ENCODE assay signal across 17 mouse cellular contexts in genomic region chr9:107484766-107485165, GRCm38 (mm10). TPM values are rescaled to one million over a fixed set of nuclear protein-coding genes. Genes with fewer than 3 reads are reported as not detected.
DNase-seq lines count a peak whose midpoint lies in the region; ATAC-seq lines count a peak whose summit lies in the region.
"Had no signal": no experiment of that assay in that cellular context is flagged by ENCODE, and none has a peak within 500 bp of the region (broad histone marks: within the 10 kb centered on the region; RNA-seq: fewer than 3 reads in every experiment).

No protein-coding gene starts in this region.

- peak overlapping the region; percentile 80 for H3K27ac ChIP-seq in midbrain, embryonic 13.5 days
- no peak overlapping the region for H3K27ac ChIP-seq in midbrain, embryonic 10.5 days (replicated peaks)
- peak overlapping the region; percentile 83 for H3K27ac ChIP-seq in forebrain, embryonic 16.5 days (ENCODE audit: low read length)
- peak overlapping the region; percentile 73 for H3K27ac ChIP-seq in hindbrain, embryonic 16.5 days (ENCODE audit: low read depth, low read length)
- H3K27ac ChIP-seq: embryonic facial prominence, embryonic 13.5 days; gastrocnemius, adult 2 months; heart, adult 2 months; heart, embryonic 15.5 days had no signal

- H3K9ac ChIP-seq in midbrain, embryonic 13.5 days (replicated peaks): 0 out of 2 replicates have a peak overlapping the region, but pooled peaks have one; percentile 8
- H3K9ac ChIP-seq in forebrain, embryonic 16.5 days (replicated peaks; ENCODE audit: low read depth, low read length): peak overlapping the region; percentile 3; the same call in 1 of the 2 replicates
- H3K9ac ChIP-seq in hindbrain, embryonic 16.5 days (ENCODE audit: low read depth, low read length): peak overlapping the region; percentile 23; the same call in 1 of the 2 replicates
- H3K9ac ChIP-seq: embryonic facial prominence, embryonic 13.5 days; heart, embryonic 15.5 days had no signal

- H3K4me1 ChIP-seq in midbrain, embryonic 13.5 days (replicated peaks): peaks cover 56% of the 10 kb centered on the region
- peaks cover 55% of the 10 kb centered on the region for H3K4me1 ChIP-seq in midbrain, embryonic 10.5 days
- H3K4me1 ChIP-seq in forebrain, embryonic 16.5 days (replicated peaks; ENCODE audit: control insufficient read depth, insufficient read depth, low read length): peaks cover 49% of the 10 kb centered on the region
- H3K4me1 ChIP-seq in hindbrain, embryonic 16.5 days (ENCODE audit: control insufficient read depth, insufficient read depth, low read depth, low read length): peaks cover 30% of the 10 kb centered on the region

- WGBS in midbrain, embryonic 13.5 days: 76% methylated on average over 6 of the region's 6 CpGs
- WGBS in midbrain, embryonic 10.5 days: 85% methylated on average over 6 of the region's 6 CpGs
- 57% methylated on average over 6 of the region's 6 CpGs for WGBS in forebrain, embryonic 16.5 days
- WGBS in hindbrain, embryonic 16.5 days: 58% methylated on average over 6 of the region's 6 CpGs

- no peak overlapping the region for H3K4me3 ChIP-seq in midbrain, embryonic 13.5 days (replicated peaks)
- no peak overlapping the region for H3K4me3 ChIP-seq in midbrain, embryonic 10.5 days
- no peak overlapping the region for H3K4me3 ChIP-seq in forebrain, embryonic 16.5 days (replicated peaks; ENCODE audit: low read length)
- no peak overlapping the region for H3K4me3 ChIP-seq in hindbrain, embryonic 16.5 days (ENCODE audit: low read length)
- H3K4me3 ChIP-seq: embryonic facial prominence, embryonic 13.5 days; gastrocnemius, adult 2 months; heart, adult 2 months; heart, embryonic 15.5 days; myocyte had no signal

- no peaks in the 10 kb centered on the region for H3K36me3 ChIP-seq in midbrain, embryonic 13.5 days
- no peaks in the 10 kb centered on the region for H3K36me3 ChIP-seq in midbrain, embryonic 10.5 days
- H3K36me3 ChIP-seq in forebrain, embryonic 16.5 days (ENCODE audit: control insufficient read depth, insufficient read depth): no peaks in the 10 kb centered on the region
- H3K36me3 ChIP-seq in hindbrain, embryonic 16.5 days (ENCODE audit: control insufficient read depth, insufficient read depth, low read length): no peaks in the 10 kb centered on the region
- H3K36me3 ChIP-seq: embryonic facial prominence, embryonic 13.5 days; heart, embryonic 15.5 days had no signal

- no peaks in the 10 kb centered on the region for H3K9me3 ChIP-seq in midbrain, embryonic 13.5 days
- H3K9me3 ChIP-seq in midbrain, embryonic 10.5 days (replicated peaks): no peaks in the 10 kb centered on the region
- no peaks in the 10 kb centered on the region for H3K9me3 ChIP-seq in forebrain, embryonic 16.5 days (ENCODE audit: control insufficient read depth, low read length)
- no peaks in the 10 kb centered on the region for H3K9me3 ChIP-seq in hindbrain, embryonic 16.5 days (ENCODE audit: control insufficient read depth, low read length)
- H3K9me3 ChIP-seq: embryonic facial prominence, embryonic 13.5 days; heart, embryonic 15.5 days had no signal

- no peak overlapping the region for H3K4me2 ChIP-seq in midbrain, embryonic 13.5 days (replicated peaks)
- H3K4me2 ChIP-seq in forebrain, embryonic 16.5 days (ENCODE audit: low read length): no peak overlapping the region
- peak overlapping the region; percentile 4; the same call in 1 of the 2 replicates for H3K4me2 ChIP-seq in hindbrain, embryonic 16.5 days (ENCODE audit: low read length)
- H3K4me2 ChIP-seq: embryonic facial prominence, embryonic 13.5 days; heart, embryonic 15.5 days had no signal

- H3K27me3 ChIP-seq in midbrain, embryonic 13.5 days: no peaks in the 10 kb centered on the region
- peaks cover 25% of the 10 kb centered on the region for H3K27me3 ChIP-seq in midbrain, embryonic 10.5 days (ENCODE audit: low read depth, poor library complexity, severe bottlenecking)
- no peaks in the 10 kb centered on the region for H3K27me3 ChIP-seq in forebrain, embryonic 16.5 days (replicated peaks; ENCODE audit: control insufficient read depth, insufficient read depth, low read length)
- no peaks in the 10 kb centered on the region for H3K27me3 ChIP-seq in hindbrain, embryonic 16.5 days (replicated peaks; ENCODE audit: control insufficient read depth, insufficient read depth, low read length)

- no peak; the same call in 1 of the 2 replicates for ATAC-seq in midbrain, embryonic 13.5 days
- ATAC-seq in forebrain, embryonic 16.5 days: no peak; the same call in 1 of the 2 replicates
- no peak for ATAC-seq in hindbrain, embryonic 16.5 days
- ATAC-seq in granulocyte monocyte progenitor cell, adult 5-6 weeks (replicated peaks; ENCODE audit: poor library complexity, severe bottlenecking): no peak

- DNase-seq in midbrain, embryonic 10.5 days (ENCODE audit: low spot score): no peak
- DNase-seq in retina, postnatal 1 day: no peak
- no peak for DNase-seq in frontal cortex, postnatal 36 days (ENCODE audit: low spot score in 2 of 2)
- DNase-seq: adrenal gland, postnatal 10 days; heart, adult 2 months; kidney, adult 8-10 months; kidney, postnatal 36 days; lung, postnatal 10 days; thymus, postnatal 14 days had no signal

RNA-seq across cellular contexts. Expression of gene Tmem115, which starts 49.0 kb away (rescaled TPM):
- polyA plus RNA-seq in midbrain, embryonic 13.5 days (2015; fragmentation: Nextera tagmentation; extraction: Ambion mirVana): 38.6 and 41.3 TPM in 2 replicates
- polyA plus RNA-seq in midbrain, embryonic 10.5 days (2016; fragmentation: Nextera tagmentation; extraction: Ambion mirVana): 38.6 and 39.5 TPM in 2 replicates
- polyA plus RNA-seq in forebrain, embryonic 16.5 days (2015; fragmentation: Nextera tagmentation; extraction: Ambion mirVana): 41.9 and 44.5 TPM in 2 replicates
- polyA plus RNA-seq in hindbrain, embryonic 16.5 days (2015; fragmentation: Nextera tagmentation; extraction: Ambion mirVana): 45.7 and 46.0 TPM in 2 replicates
- total RNA-seq in granulocyte monocyte progenitor cell, adult 5-6 weeks (2014; fragmentation: Nextera tagmentation): 12.2 and 13.7 TPM in 2 replicates
- total RNA-seq in granulocyte monocyte progenitor cell, adult 5-6 weeks (2017): 12.1 and 12.5 TPM in 2 replicates

RNA-seq across cellular contexts. Expression of gene Cyb561d2, which starts 57.2 kb away (rescaled TPM):
- polyA plus RNA-seq in midbrain, embryonic 13.5 days (2015; fragmentation: Nextera tagmentation; extraction: Ambion mirVana): 28.3 and 29.1 TPM in 2 replicates
- polyA plus RNA-seq in midbrain, embryonic 10.5 days (2016; fragmentation: Nextera tagmentation; extraction: Ambion mirVana): 20.5 and 22.6 TPM in 2 replicates
- polyA plus RNA-seq in forebrain, embryonic 16.5 days (2015; fragmentation: Nextera tagmentation; extraction: Ambion mirVana): 35.7 and 38.5 TPM in 2 replicates
- polyA plus RNA-seq in hindbrain, embryonic 16.5 days (2015; fragmentation: Nextera tagmentation; extraction: Ambion mirVana): 51.4 and 59.0 TPM in 2 replicates
- total RNA-seq in granulocyte monocyte progenitor cell, adult 5-6 weeks (2014; fragmentation: Nextera tagmentation): 21.2 and 31.0 TPM in 2 replicates
- 13.2 and 13.9 TPM in 2 replicates for total RNA-seq in granulocyte monocyte progenitor cell, adult 5-6 weeks (2017)

RNA-seq across cellular contexts. Expression of gene Nprl2, which starts 57.3 kb away (rescaled TPM):
- 67.7 and 70.8 TPM in 2 replicates for polyA plus RNA-seq in midbrain, embryonic 13.5 days (2015; fragmentation: Nextera tagmentation; extraction: Ambion mirVana)
- polyA plus RNA-seq in midbrain, embryonic 10.5 days (2016; fragmentation: Nextera tagmentation; extraction: Ambion mirVana): 37.1 and 40.4 TPM in 2 replicates
- 88.4 and 89.8 TPM in 2 replicates for polyA plus RNA-seq in forebrain, embryonic 16.5 days (2015; fragmentation: Nextera tagmentation; extraction: Ambion mirVana)
- polyA plus RNA-seq in hindbrain, embryonic 16.5 days (2015; fragmentation: Nextera tagmentation; extraction: Ambion mirVana): 75.8 and 78.6 TPM in 2 replicates
- total RNA-seq in granulocyte monocyte progenitor cell, adult 5-6 weeks (2014; fragmentation: Nextera tagmentation): 11.3 and 16.7 TPM in 2 replicates
- total RNA-seq in granulocyte monocyte progenitor cell, adult 5-6 weeks (2017): 11.3 and 14.3 TPM in 2 replicates
